Comparison of ENCODE assay signal across 8 mouse cellular contexts in the genomic region with DNA sequence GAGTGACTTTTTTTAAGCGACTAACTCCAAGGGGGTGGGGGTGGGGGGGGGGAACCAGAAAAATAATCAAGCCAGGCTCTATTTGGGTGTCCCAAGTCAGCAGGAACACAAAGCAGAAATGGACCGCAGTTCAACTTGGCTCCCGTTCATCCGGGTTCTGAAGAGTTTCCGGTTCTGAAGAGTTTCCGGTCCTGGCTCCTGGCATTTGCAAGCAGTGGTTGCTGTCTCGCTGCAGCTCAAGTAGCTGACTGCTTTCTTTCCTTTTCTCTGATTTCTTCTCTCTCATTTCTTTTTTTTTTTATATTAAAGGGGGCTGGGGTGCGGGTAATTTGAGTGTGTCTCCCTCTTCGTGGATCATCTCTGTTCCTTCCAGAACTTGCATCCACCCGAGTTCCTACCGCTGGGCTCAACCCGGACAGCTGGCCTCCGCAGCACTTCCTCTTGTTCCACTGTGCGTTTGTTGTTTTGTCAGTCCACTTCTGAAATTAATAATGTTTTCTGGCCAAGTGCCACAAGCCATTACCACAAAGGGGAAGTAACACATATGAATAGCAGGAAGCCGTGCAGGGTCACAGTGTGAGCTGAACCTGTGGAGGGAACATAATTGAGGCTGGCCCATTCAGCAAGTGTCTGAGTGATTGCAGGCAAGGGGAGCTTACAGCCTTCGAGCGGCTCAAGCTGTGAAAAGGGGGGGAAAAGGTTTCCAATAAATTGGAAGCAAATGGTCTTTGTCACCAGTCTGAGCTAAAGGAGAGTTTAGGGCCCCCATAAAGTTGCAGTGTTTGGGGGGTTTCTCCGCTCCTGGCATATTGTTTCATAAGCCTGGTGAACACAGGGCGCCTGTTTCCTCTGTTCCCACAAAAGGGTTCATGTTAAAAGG. TPM values are rescaled to one million over a fixed set of nuclear protein-coding genes. Genes with fewer than 3 reads are reported as not detected.
DNase-seq lines count a peak whose midpoint lies in the region; ATAC-seq and TF ChIP-seq lines count a peak whose summit lies in the region.

No protein-coding gene starts in this region.

- peak; percentile 66 for ATAC-seq in CD4-positive, CD25-positive, alpha-beta regulatory T cell, adult 4 months
- ATAC-seq in forebrain, postnatal 0 days = no peak
- peak; percentile 46; the same call in 1 of the 2 replicates for ATAC-seq in hindbrain, embryonic 12.5 days (ENCODE audit: low FRiP score)
- ATAC-seq in erythroblast, adult 5-6 weeks (replicated peaks; ENCODE audit: low FRiP score, poor library complexity, severe bottlenecking) = no peak

- 0 out of 2 replicates have a peak, but pooled peaks cover 9% of the 10 kb centered on the region for H3K4me1 ChIP-seq in forebrain, postnatal 0 days (ENCODE audit: insufficient read depth)
- H3K4me1 ChIP-seq in hindbrain, embryonic 12.5 days = peaks cover 44% of the 10 kb centered on the region
- H3K4me1 ChIP-seq in limb, embryonic 10.5 days = peaks cover 63% of the 10 kb centered on the region
- H3K4me1 ChIP-seq in spleen, adult 2 months (ENCODE audit: control insufficient read depth, insufficient read depth, insufficient read length) = peaks cover 21% of the 10 kb centered on the region

- H3K27ac ChIP-seq in forebrain, postnatal 0 days (ENCODE audit: low read depth, low read length) = peak overlapping the region; percentile 50
- peak overlapping the region; percentile 24 for H3K27ac ChIP-seq in hindbrain, embryonic 12.5 days
- H3K27ac ChIP-seq in limb, embryonic 10.5 days = peak overlapping the region; percentile 99
- peak overlapping the region; percentile 80 for H3K27ac ChIP-seq in spleen, adult 2 months (ENCODE audit: insufficient read depth, low read length)

- no peak; the same call in 1 of the 2 replicates for TF ChIP-seq POLR2A in spleen, adult 2 months (IDR thresholded peaks at IDR 0.05; ENCODE audit: low read depth, low read length)

- no peaks in the 10 kb centered on the region for H3K9me3 ChIP-seq in forebrain, postnatal 0 days (ENCODE audit: low read length)
- H3K9me3 ChIP-seq in hindbrain, embryonic 12.5 days (replicated peaks) = no peaks in the 10 kb centered on the region
- no peaks in the 10 kb centered on the region for H3K9me3 ChIP-seq in limb, embryonic 10.5 days (replicated peaks)

- no peaks in the 10 kb centered on the region; the same call in 1 of the 2 replicates for H3K36me3 ChIP-seq in forebrain, postnatal 0 days (ENCODE audit: insufficient read depth)
- H3K36me3 ChIP-seq in hindbrain, embryonic 12.5 days = no peaks in the 10 kb centered on the region
- H3K36me3 ChIP-seq in limb, embryonic 10.5 days = peaks cover 37% of the 10 kb centered on the region
- H3K36me3 ChIP-seq in spleen, adult 2 months (ENCODE audit: control insufficient read depth, insufficient read depth, low read length) = peaks cover 3% of the 10 kb centered on the region; the same call in 1 of the 2 replicates

- H3K4me3 ChIP-seq in forebrain, postnatal 0 days (ENCODE audit: low read depth, low read length) = peak overlapping the region; percentile 14; the same call in 1 of the 2 replicates
- no peak overlapping the region for H3K4me3 ChIP-seq in hindbrain, embryonic 12.5 days
- peak overlapping the region; percentile 94 for H3K4me3 ChIP-seq in limb, embryonic 10.5 days
- peak overlapping the region; percentile 47; the same call in 1 of the 2 replicates for H3K4me3 ChIP-seq in spleen, adult 2 months (ENCODE audit: extremely low read depth, insufficient read depth, insufficient read length)

- peak overlapping the region; percentile 27 for H3K4me2 ChIP-seq in forebrain, postnatal 0 days (ENCODE audit: low read depth)
- peak overlapping the region; percentile 30 for H3K4me2 ChIP-seq in hindbrain, embryonic 12.5 days (replicated peaks)

- 17% methylated on average over 19 of the region's 19 CpGs for WGBS in forebrain, postnatal 0 days
- WGBS in hindbrain, embryonic 12.5 days = 22% methylated on average over 19 of the region's 19 CpGs
- WGBS in limb, embryonic 10.5 days = 16% methylated on average over 19 of the region's 19 CpGs
- 6% methylated on average over 19 of the region's 19 CpGs for WGBS in spleen, adult 2 months

- no peaks in the 10 kb centered on the region for H3K27me3 ChIP-seq in forebrain, postnatal 0 days (ENCODE audit: insufficient read depth, low read length)
- peaks cover 29% of the 10 kb centered on the region for H3K27me3 ChIP-seq in hindbrain, embryonic 12.5 days
- H3K27me3 ChIP-seq in limb, embryonic 10.5 days (ENCODE audit: low read depth, poor library complexity, severe bottlenecking) = no peaks in the 10 kb centered on the region
- H3K27me3 ChIP-seq in spleen, adult 2 months (ENCODE audit: control insufficient read depth, insufficient read depth, low read length) = no peaks in the 10 kb centered on the region

- peak overlapping the region; percentile 2; the same call in 1 of the 2 replicates for H3K9ac ChIP-seq in forebrain, postnatal 0 days
- H3K9ac ChIP-seq in hindbrain, embryonic 12.5 days = no peak overlapping the region

- TF ChIP-seq CTCF in forebrain, postnatal 0 days (IDR thresholded peaks at IDR 0.05; ENCODE audit: low read depth) = no peak
- no peak for TF ChIP-seq CTCF in spleen, adult 2 months (IDR thresholded peaks at IDR 0.05; ENCODE audit: extremely low read depth, insufficient read depth, insufficient read length, insufficient replicate concordance)

- DNase-seq in adrenal gland, postnatal 14 days = peak; percentile 81
- no peak for DNase-seq in forebrain, postnatal 0 days
- DNase-seq in limb, embryonic 10.5 days (ENCODE audit: low spot score) = peak; percentile 84
- peak; percentile 77 for DNase-seq in mesoderm, embryonic 11.5 days (ENCODE audit: low read depth, low spot score)
- peak; percentile 72 to 74 for DNase-seq in spleen, adult 2 months (ENCODE audit: low read depth in 1 of 2, low spot score in 2 of 2)

RNA-seq across cellular contexts. Expression of a gene that starts 5.6 kb away (rescaled TPM):
- 10 to 100 TPM; 23.4 to 38.0 TPM for polyA plus RNA-seq in CD4-positive, CD25-positive, alpha-beta regulatory T cell, adult 4 months (2017; shearing (Covaris generic))
- 112 and 113 TPM in 2 replicates for total RNA-seq in adrenal gland, postnatal 14 days (2021)
- 57.5 and 58.3 TPM in 2 replicates for total RNA-seq in forebrain, postnatal 0 days (2014; rRNA removed)
- polyA plus RNA-seq in forebrain, postnatal 0 days (2015; fragmentation: Nextera tagmentation; extraction: Ambion mirVana) = 38.7 and 43.7 TPM in 2 replicates
- 38.3 and 39.6 TPM in 2 replicates for polyA plus RNA-seq in hindbrain, embryonic 12.5 days (2016; fragmentation: Nextera tagmentation; extraction: Ambion mirVana)
- 206 and 223 TPM in 2 replicates for polyA plus RNA-seq in limb, embryonic 10.5 days (2016; fragmentation: Nextera tagmentation; extraction: Ambion mirVana)
- polyA plus RNA-seq in spleen, adult 2 months (2012; rRNA removed) = 30.8 and 49.1 TPM in 2 replicates
- total RNA-seq in erythroblast, adult 5-6 weeks (2015; ENCODE audit: low replicate concordance) = 9.4 and 15.6 TPM in 2 replicates
- 7.9 and 13.7 TPM in 2 replicates for total RNA-seq in erythroblast, adult 5-6 weeks (2017; ENCODE audit: low replicate concordance)

Comparison
In these comparisons a context has a peak if more than half of its experiments do, and no peak if none do; other contexts are left out.
1. ATAC-seq: peak in CD4-positive, CD25-positive, alpha-beta regulatory T cell, adult 4 months (single experiment) and hindbrain, embryonic 12.5 days (single experiment); none in forebrain, postnatal 0 days (single experiment) and erythroblast, adult 5-6 weeks (single experiment).
2. H3K27ac ChIP-seq: peak in every context shown above with its lines; median percentile 99 in limb, embryonic 10.5 days; 80 in spleen, adult 2 months; 50 in forebrain, postnatal 0 days; 24 in hindbrain, embryonic 12.5 days.